Mouse (Mus musculus) embryonic facial prominence, embryonic 13.5 days (tissue): ENCODE measurements around the gene Rapgef6. TPM values are rescaled to one million over a fixed set of nuclear protein-coding genes. Genes with fewer than 3 reads are reported as not detected.

ENCODE experiments used
- ATAC-seq: fragments of 200-750 bp; cut with Nextera tagmentation; 2 replicates; pipeline ENCODE4 v1.8.0; 2017; ENCODE audit warnings: low read depth; ENCODE audit not compliant: insufficient number of reproducible peaks, insufficient read depth, low FRiP score, low TSS enrichment
- H3K27ac ChIP-seq: fragments of 300-500 bp; sonication (generic); 2 replicates; pipeline ENCODE4 v1.5.1; 2015; ENCODE audit warnings: moderate library complexity, mild to moderate bottlenecking, inconsistent platforms
- H3K27me3 ChIP-seq: fragments of 300-500 bp; sonication (generic); 2 replicates; pipeline ENCODE4 v1.6.1; 2015; ENCODE audit warnings: mild to moderate bottlenecking, inconsistent platforms
- H3K36me3 ChIP-seq: fragments of 300-500 bp; sonication (generic); 2 replicates; pipeline ENCODE4 v1.6.1; 2015; ENCODE audit warnings: mild to moderate bottlenecking, inconsistent platforms
- H3K4me1 ChIP-seq: fragments of 300-500 bp; sonication (generic); 2 replicates; pipeline ENCODE4 v1.6.1; 2015; ENCODE audit warnings: inconsistent platforms
- H3K4me2 ChIP-seq: fragments of 300-500 bp; sonication (generic); 2 replicates; pipeline ENCODE4 v1.6.1; 2015; ENCODE audit warnings: moderate library complexity, mild to moderate bottlenecking, inconsistent platforms
- H3K4me3 ChIP-seq: fragments of 300-500 bp; sonication (generic); 2 replicates; pipeline ENCODE4 v1.5.1; 2015; ENCODE audit warnings: mild to moderate bottlenecking, inconsistent platforms
- H3K9ac ChIP-seq: fragments of 300-500 bp; sonication (generic); 2 replicates; pipeline ENCODE4 v1.6.1; 2015; ENCODE audit warnings: mild to moderate bottlenecking, inconsistent platforms
- H3K9me3 ChIP-seq: fragments of 300-500 bp; sonication (generic); 2 replicates; pipeline ENCODE4 v1.6.1; 2016; ENCODE audit warnings: inconsistent platforms
- WGBS: fragments of 180-500 bp; shearing (Covaris S2); methylation state at CpG from one replicate; pipeline ENCODE4 v1.1.7; 2015; ENCODE audit warnings: mixed read lengths; 5-methylcytosine and 5-hydroxymethylcytosine counted together
- microRNA-seq: library from miRNA; unstranded; fragments of <30 nt; microRNA quantifications from one replicate; pipeline ENCODE4, GENCODE M21; 2016
- polyA plus RNA-seq: library from polyadenylated mRNA; unstranded; fragments of >200 nt; fragmentation: Nextera tagmentation; extraction: Ambion mirVana; gene quantifications from 2 replicates; pipeline ENCODE4 v1.2.1, GENCODE M21; 2015

Gene Rapgef6
- polyA plus RNA-seq, 1 experiment from 2014 or later: 40.5 TPM

DNA sequence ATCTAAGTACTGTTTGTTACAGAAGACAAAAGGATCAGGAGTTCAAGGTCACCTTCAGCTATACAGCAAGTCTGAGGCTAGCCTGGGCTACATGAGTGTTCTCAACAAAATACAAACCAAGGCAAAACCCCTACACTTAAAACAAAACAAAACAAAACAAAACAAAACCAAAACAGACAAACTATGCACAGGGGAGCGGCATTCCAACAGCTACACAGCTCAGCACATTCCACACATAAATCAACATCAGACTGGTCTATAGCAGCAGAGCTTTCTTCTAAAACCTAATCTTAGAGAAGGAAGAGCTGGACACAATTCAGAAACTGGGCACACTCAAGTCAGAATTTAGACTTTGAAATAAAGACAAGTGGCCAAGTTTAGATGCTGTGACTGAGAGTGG is 221.6 kb downstream of the Rapgef6 start:
- 73% methylated on average over 1 of the region's 1 CpGs for WGBS
- no peak overlapping the region for H3K27ac ChIP-seq
- no peak overlapping the region for H3K9ac ChIP-seq
- H3K4me1 ChIP-seq: no peaks in the 10 kb centered on the region
- no peak overlapping the region for H3K4me2 ChIP-seq
- no peak overlapping the region for H3K4me3 ChIP-seq
- H3K36me3 ChIP-seq: peaks cover 40% of the 10 kb centered on the region
- H3K9me3 ChIP-seq: no peaks in the 10 kb centered on the region
- no peak for ATAC-seq
- no peaks in the 10 kb centered on the region for H3K27me3 ChIP-seq

Small RNA genes within 50 kb of the gene (microRNA-seq; reads per million reads assigned to microRNA genes)
- not detected for gene Gm26116

Other genes with a start within 250 kb of the Rapgef6 start
- 1.8 and 2.4 TPM in 2 replicates for gene Acsl6, start 219.0 kb upstream of the Rapgef6 start, polyA plus RNA-seq
- not detected in 2 replicates for gene Meikin, start 152.2 kb upstream of the Rapgef6 start, polyA plus RNA-seq
- 11.4 and 13.2 TPM in 2 replicates for gene Fnip1, start 84.6 kb upstream of the Rapgef6 start, polyA plus RNA-seq